Comparison of ENCODE assay signal across 8 mouse cellular contexts in the genomic region with DNA sequence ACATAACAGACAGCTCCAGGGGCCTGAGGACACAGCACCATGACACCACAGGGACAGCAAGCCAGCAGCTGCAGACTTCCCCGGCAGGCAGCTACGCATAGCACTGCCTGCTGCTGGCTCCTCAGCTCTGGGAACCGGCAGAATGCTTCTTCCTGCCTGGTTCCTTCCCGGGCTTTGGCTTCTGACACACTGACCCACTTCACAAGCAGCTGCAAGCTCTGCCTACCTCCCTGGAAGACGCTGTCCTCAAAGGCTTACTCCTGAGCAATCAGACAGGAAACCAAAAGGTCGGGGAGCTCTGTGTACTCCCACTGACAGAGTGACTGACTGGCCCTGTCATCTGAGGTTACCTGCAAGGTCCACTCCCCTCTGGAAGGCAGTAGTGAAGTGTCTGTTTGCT.
DNase-seq lines count a peak whose midpoint lies in the region; ATAC-seq and TF ChIP-seq lines count a peak whose summit lies in the region.

No protein-coding gene starts in this region.

- H3K4me2 ChIP-seq in lung, embryonic 14.5 days = no peak overlapping the region
- H3K4me2 ChIP-seq in heart, embryonic 15.5 days = no peak overlapping the region

- H3K4me3 ChIP-seq in lung, embryonic 14.5 days (ENCODE audit: low read depth, low read length) = no peak overlapping the region
- H3K4me3 ChIP-seq in lung, adult 2 months (replicated peaks; ENCODE audit: extremely low read depth, low read depth, low read length) = no peak overlapping the region
- no peak overlapping the region for H3K4me3 ChIP-seq in heart, embryonic 15.5 days

- WGBS in lung, embryonic 14.5 days = 1% methylated on average over 6 of the region's 6 CpGs
- 5% methylated on average over 6 of the region's 6 CpGs for WGBS in lung, adult 2 months
- WGBS in heart, embryonic 15.5 days = 9% methylated on average over 6 of the region's 6 CpGs

- H3K4me1 ChIP-seq in lung, embryonic 14.5 days (ENCODE audit: insufficient read depth) = peaks cover 2% of the 10 kb centered on the region; the same call in 1 of the 2 replicates
- H3K4me1 ChIP-seq in lung, adult 2 months (ENCODE audit: control insufficient read depth, insufficient read depth, low read length) = no peaks in the 10 kb centered on the region; the same call in 1 of the 2 replicates
- H3K4me1 ChIP-seq in heart, embryonic 15.5 days (replicated peaks) = peaks cover 30% of the 10 kb centered on the region

- no peak overlapping the region for H3K27ac ChIP-seq in lung, embryonic 14.5 days (ENCODE audit: low read depth)
- peak overlapping the region; percentile 31 for H3K27ac ChIP-seq in heart, embryonic 15.5 days

- no peaks in the 10 kb centered on the region for H3K36me3 ChIP-seq in lung, embryonic 14.5 days (ENCODE audit: insufficient read depth)
- H3K36me3 ChIP-seq in heart, embryonic 15.5 days = no peaks in the 10 kb centered on the region

- H3K9me3 ChIP-seq in lung, embryonic 14.5 days (ENCODE audit: low read depth, low read length) = no peaks in the 10 kb centered on the region
- H3K9me3 ChIP-seq in heart, embryonic 15.5 days (replicated peaks) = no peaks in the 10 kb centered on the region

- no peak for TF ChIP-seq POLR2A in lung, adult 2 months (IDR thresholded peaks at IDR 0.05; ENCODE audit: borderline replicate concordance, extremely low read depth, low read depth, low read length)

- no peak overlapping the region for H3K9ac ChIP-seq in lung, embryonic 14.5 days
- no peak overlapping the region for H3K9ac ChIP-seq in heart, embryonic 15.5 days

- peak; percentile 56 for ATAC-seq in cerebellum, adult (ENCODE audit: insufficient number of reproducible peaks, low FRiP score, low TSS enrichment)
- ATAC-seq in lung, embryonic 14.5 days (ENCODE audit: insufficient read depth) = peak; percentile 58; the same call in 1 of the 2 replicates
- peak; percentile 58; the same call in 1 of the 2 replicates for ATAC-seq in heart, embryonic 15.5 days (replicated peaks; ENCODE audit: insufficient number of reproducible peaks, insufficient read depth, low FRiP score, low read depth)

- TF ChIP-seq CTCF in lung, embryonic 14.5 days (IDR thresholded peaks at IDR 0.05; ENCODE audit: low read depth) = no peak
- TF ChIP-seq CTCF in lung, adult 2 months (IDR thresholded peaks at IDR 0.05; ENCODE audit: insufficient read depth, low read length) = no peak

- no peak for DNase-seq in cerebellum, postnatal 4 days (ENCODE audit: low spot score in 2 of 2)
- DNase-seq in lung, embryonic 14.5 days = peak; percentile 37
- no peak for DNase-seq in lung, adult 2 months
- peak; percentile 67 for DNase-seq in retina, postnatal 1 day
- DNase-seq in c-Kit-positive CD71-positive TER-119-positive erythroid progenitor cells, embryonic 14.5 days (ENCODE audit: low spot score) = no peak
- no peak for DNase-seq in cerebellum, adult 9-11 months

- no peaks in the 10 kb centered on the region for H3K27me3 ChIP-seq in lung, embryonic 14.5 days (ENCODE audit: insufficient read depth, low read length)
- H3K27me3 ChIP-seq in heart, embryonic 15.5 days = no peaks in the 10 kb centered on the region

Comparison
In these comparisons a context has a peak if more than half of its experiments do, and no peak if none do; other contexts are left out.
1. DNase-seq: peak in lung, embryonic 14.5 days (single experiment) and retina, postnatal 1 day (single experiment); none in cerebellum, postnatal 4 days (0 of 2), lung, adult 2 months (single experiment), c-Kit-positive CD71-positive TER-119-positive erythroid progenitor cells, embryonic 14.5 days (single experiment) and cerebellum, adult 9-11 months (single experiment).
2. Peak in every context shown above with its lines, with median percentiles within 50 percentile points of each other: ATAC-seq.